Mouse (Mus musculus) testis, postnatal 14 days (tissue): Measurements from ENCODE around the gene Pcgf2.
"Not testable (repeated sequence)": the region's sequence is repeated elsewhere in the genome, so short reads cannot be mapped to it uniquely, and the experiment has no call there.

Source experiments
- DNase-seq: peaks from one replicate; pipeline ENCODE4 v3.0.0; 2021; ENCODE audit warnings: low spot score

The Pcgf2 gene

GRCm38 (mm10) chr11:97700003-97700745, at the start of gene Pcgf2:
Gene Pcgf2, minus strand, starts transcription at chr11:97700497.
- peak; percentile 80 for DNase-seq

DNA sequence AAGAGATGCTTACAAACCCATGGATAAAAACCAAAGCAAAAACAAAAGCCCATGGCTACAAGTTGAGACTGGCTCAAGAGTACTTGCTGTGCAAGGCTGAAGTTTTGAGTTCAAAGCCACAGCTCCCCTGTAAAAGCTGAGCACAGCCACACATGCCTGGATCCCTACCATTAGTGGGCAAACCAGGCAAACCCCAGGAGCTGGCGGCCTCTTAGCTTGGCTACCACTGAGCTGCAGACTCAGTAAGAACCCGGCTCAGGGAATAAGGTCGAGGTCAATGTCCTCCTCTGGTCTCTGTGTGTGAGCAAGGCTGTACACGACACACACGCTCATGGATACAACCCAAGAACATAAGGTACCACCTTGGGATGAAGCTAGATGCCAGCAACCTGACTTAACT, 48.2 kb upstream of the Pcgf2 start:
- no peak for DNase-seq

GRCm38 (mm10) chr11:97747773-97748172, 47.5 kb upstream of the Pcgf2 start:
- no peak for DNase-seq

DNA sequence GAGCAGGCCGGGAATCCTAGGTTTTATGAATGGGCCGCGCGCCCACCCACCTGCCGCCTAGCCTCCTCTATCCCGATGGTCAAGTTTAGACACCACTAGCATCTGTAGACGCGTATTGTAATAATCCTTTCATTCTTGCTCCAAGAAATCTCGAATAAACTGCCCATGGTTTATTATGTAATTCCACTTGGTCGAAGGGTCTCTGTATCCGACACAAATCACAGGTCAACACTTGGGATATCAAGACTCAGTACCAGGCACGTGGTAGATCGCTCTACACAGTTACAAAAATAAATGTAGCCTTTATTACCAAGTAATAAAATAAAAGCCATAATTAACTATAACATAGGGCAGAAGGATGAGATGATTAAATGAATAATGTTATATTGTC, 45.0 kb upstream of the Pcgf2 start:
- DNase-seq: no peak

DNA sequence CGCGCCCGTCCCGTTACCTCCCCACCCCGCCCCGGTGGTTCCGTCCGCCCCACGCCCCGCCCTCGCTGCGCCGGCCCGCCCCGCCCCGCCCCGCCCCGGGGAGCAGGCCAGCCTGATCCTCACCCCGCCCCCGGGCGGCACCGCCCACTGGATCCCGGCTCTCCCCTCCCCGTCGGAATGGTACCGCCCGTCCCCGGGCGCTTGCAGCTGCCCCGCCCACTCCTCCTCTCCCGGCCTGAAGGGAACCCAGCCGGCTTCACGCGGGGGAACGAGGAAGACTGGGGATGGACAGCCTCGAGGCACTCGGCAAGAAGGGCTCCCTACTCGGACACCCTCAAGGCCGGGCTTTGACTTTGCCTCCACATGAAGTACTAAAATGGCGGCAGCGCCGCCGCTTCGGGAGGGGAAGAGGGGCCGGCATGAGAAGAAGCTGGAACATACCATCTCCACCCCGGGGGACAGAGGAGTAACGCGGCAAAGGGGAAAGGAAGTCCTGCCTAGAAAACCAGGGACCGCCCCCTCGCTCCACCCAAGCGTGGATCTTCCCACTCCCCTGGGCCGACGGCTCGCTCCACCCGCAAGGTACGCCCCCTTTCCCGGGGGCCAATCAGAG, 44.5 kb upstream of the Pcgf2 start:
- DNase-seq: peak; percentile 99

- DNase-seq: no peak
Measured at GRCm38 (mm10) chr11:97744063-97744717, 43.9 kb upstream of the Pcgf2 start, which contains the start of gene Pip4k2b. Gene Pip4k2b, minus strand, starts transcription at chr11:97744704.

- no peak for DNase-seq
Measured at GRCm38 (mm10) chr11:97743423-97743822, 43.1 kb upstream of the Pcgf2 start.

GRCm38 (mm10) chr11:97742591-97742990, 42.3 kb upstream of the Pcgf2 start:
- DNase-seq: no peak

GRCm38 (mm10) chr11:97742157-97742556, 41.9 kb upstream of the Pcgf2 start:
- DNase-seq: no peak

GRCm38 (mm10) chr11:97740190-97740589, 39.9 kb upstream of the Pcgf2 start:
- DNase-seq: no peak

DNA sequence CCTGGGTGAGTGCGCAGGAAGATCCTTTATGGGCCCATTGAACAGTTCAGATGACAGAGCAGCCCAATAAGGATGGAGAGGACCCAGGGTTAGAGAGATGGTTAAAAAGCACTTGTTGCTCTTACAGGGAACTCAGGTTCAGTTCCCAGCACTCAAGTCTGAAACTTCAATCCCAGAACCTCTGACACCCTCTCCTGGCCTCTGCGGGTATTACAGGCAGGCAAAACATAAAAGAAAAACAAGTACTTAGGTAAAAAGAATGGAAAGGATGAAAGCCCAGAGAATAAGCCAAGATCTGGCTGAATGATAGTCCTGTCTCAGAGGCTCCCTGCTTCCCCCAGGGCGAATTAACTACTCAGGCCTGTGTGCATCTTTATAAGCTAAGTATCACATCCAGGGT, 38.9 kb upstream of the Pcgf2 start:
- no peak for DNase-seq

DNA sequence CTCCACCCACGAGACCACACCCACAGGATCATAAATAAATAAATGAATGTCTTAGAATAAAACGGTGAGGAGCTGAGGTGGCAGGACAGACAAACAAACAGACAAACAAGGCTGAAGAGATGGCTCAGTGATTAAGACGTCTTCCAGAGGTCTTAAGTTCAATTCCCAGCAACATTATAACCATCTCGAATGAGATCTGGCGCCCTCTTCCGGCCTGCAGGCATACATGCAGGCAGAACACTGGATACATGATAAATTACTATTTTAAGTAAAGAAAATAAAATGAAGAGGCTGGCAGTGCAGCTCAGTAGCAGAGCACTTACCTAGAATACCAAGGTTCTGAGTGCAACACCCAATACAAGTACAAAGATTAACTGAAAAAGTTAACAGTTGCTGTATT, 38.4 kb upstream of the Pcgf2 start:
- DNase-seq: no peak

- no peak for DNase-seq
Measured at GRCm38 (mm10) chr11:97737600-97737999, 37.3 kb upstream of the Pcgf2 start.

- DNase-seq: no peak
Measured at GRCm38 (mm10) chr11:97736645-97737044, 36.3 kb upstream of the Pcgf2 start.

DNA sequence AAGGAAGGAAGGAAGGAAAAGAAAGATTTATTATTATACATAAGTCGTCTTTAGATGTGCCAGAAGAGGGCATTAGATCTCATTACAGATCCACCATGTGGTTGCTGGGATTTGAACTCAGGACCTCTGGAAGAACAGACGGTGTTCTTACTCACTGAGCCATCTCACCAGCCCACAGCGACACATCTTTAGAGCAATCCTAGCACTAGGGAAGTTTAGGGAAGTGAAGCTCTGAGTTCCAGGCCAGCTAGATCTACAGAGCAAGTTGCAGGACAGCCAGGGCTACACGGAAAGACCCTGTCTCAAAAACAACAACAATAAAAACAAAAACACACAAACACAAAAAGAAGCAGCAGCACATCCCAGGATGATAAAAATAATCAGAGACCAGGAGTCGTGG, 34.5 kb upstream of the Pcgf2 start:
- not testable (repeated sequence) for DNase-seq

- DNase-seq: no peak
Measured at GRCm38 (mm10) chr11:97733689-97734088, 33.4 kb upstream of the Pcgf2 start.

DNA sequence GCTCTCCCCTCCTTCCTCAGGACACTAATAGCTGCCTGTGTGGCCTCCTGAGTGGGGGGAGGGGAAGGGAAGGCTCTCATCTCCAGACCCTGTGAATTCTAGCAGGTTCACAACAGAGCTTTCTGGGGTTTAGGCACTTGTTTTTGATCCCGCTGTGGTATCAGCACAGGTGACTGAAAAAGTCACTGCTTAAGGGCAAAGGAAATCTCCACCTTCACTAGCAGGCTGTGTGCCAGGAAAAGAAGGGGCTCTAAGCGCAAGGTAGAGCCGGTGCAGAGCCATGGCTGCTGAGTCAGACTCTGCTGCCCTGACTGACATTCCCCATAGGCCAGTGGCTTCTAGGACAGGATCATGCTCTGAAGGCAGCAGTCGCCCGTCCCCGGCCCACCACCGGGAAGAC, 28.4 kb upstream of the Pcgf2 start:
- no peak for DNase-seq

- no peak for DNase-seq
Measured at GRCm38 (mm10) chr11:97728311-97728710, 28.0 kb upstream of the Pcgf2 start.

DNA sequence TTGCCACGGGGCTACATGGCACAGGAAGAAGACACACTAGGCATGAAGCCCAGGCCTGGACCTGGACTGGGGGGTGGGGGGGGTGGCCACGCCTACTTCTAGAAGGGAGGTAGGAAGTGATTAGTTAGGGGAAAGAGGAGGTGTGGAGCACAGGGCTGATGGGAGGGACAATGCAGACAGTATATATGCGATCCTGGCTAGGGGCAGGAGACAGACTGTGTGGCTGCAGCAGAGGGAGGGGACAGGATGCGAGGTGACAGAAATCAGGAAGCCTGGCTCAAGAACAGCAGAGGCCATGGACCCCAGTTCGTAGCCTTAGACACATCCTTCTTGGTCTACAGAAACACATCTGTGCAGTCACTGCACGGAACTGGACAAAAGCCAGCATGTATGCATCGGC, 23.4 kb upstream of the Pcgf2 start:
- no peak for DNase-seq

DNA sequence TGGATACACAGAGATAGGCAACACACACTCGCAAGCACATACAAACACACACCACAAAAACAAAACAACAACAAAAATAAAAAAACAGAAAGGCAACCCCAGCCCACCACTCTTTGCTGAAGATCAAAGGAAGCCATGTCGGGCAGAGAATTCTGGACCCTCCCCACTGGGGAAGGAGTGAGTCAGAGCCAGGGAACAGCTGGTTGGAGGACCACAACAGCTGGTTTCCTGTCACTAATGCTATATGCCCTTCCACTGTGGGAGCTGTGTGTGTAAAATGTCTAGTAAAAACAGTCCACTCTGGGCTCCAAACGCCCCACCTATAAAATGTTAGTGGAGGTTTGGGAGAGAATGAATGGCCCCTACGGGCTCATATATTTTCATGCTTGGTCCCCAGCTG, 21.0 kb upstream of the Pcgf2 start:
- DNase-seq: no peak

DNA sequence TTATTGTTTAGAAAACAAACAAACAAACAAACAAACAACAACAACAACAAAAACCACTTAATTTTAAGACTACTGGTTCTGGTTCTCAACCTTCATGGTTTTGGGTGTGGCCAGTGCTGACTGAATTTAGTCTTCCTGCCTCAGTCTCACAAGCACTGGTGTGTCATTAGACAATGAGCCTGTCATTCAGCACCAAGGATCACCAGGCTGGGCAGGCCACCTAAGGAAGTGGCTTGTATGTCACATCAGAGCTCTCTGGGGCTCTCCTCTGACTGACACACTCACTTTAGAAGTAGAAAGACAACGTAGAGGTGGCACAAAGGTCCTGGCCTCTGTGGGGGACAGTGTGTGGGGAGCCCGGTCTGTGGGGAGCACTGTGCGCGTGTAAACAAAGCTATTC, 18.7 kb upstream of the Pcgf2 start:
- DNase-seq: no peak

DNA sequence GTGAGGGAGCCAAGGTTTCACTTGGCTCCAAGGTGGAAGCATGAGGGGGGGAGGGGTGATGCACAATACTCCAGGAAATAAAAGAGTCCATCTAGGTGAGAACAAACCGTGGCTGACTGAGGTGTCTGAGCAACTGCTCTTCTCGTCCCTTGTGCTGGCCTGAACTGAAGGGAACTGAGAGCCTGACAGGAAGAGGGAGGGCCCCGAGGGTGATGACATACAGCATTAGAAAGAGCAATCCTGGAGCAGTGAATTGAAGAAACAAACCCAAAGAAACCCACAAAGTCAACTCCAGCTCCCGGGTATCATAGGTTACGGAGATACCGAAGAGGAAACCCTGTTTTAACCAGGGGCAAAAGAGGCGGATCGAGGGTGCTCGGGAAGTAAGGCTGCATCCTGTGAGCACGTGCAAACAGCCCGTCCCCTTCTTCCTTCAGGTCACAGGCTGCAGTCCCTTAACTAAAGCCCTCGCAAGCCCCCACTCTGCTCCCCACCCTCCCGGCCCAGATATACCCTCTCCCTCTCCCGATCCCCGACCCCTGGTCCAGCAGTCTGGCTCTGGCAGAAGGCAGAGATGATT, 18.1 kb upstream of the Pcgf2 start:
- no peak for DNase-seq
